Mouse (Mus musculus) stomach, embryonic 15.5 days (tissue): Measurements from ENCODE around the gene Alcam. TPM values are rescaled to one million over a fixed set of nuclear protein-coding genes. Genes with fewer than 3 reads are reported as not detected.

Experiments
- ATAC-seq: fragments of 200-750 bp; cut with Nextera tagmentation; 2 replicates; pipeline ENCODE4 v1.8.0; 2017; ENCODE audit warnings: low read depth, moderate number of reproducible peaks, moderate TSS enrichment; ENCODE audit not compliant: insufficient read depth, low FRiP score
- H3K27ac ChIP-seq: fragments of 300-500 bp; sonication (generic); 2 replicates; pipeline ENCODE4 v1.5.1; 2015; ENCODE audit warnings: mild to moderate bottlenecking, inconsistent platforms
- H3K27me3 ChIP-seq: fragments of 300-500 bp; sonication (generic); replicated peaks from 2 replicates; pipeline ENCODE4 v1.6.1; 2015; ENCODE audit warnings: inconsistent platforms
- H3K36me3 ChIP-seq: fragments of 300-500 bp; sonication (generic); 2 replicates; pipeline ENCODE4 v1.6.1; 2015; ENCODE audit warnings: inconsistent platforms
- H3K4me1 ChIP-seq: fragments of 300-500 bp; sonication (generic); 2 replicates; pipeline ENCODE4 v1.6.1; 2015; ENCODE audit warnings: inconsistent platforms
- H3K4me2 ChIP-seq: fragments of 300-500 bp; sonication (generic); 2 replicates; pipeline ENCODE4 v1.6.1; 2015; ENCODE audit warnings: mild to moderate bottlenecking, inconsistent platforms
- H3K4me3 ChIP-seq: fragments of 300-500 bp; sonication (generic); replicated peaks from 2 replicates; pipeline ENCODE4 v1.5.1; 2015; ENCODE audit warnings: inconsistent platforms
- H3K9ac ChIP-seq: fragments of 300-500 bp; sonication (generic); 2 replicates; pipeline ENCODE4 v1.6.1; 2015; ENCODE audit warnings: inconsistent platforms
- H3K9me3 ChIP-seq: fragments of 300-500 bp; sonication (generic); 2 replicates; pipeline ENCODE4 v1.6.1; 2016; ENCODE audit warnings: inconsistent platforms
- WGBS: fragments of 180-500 bp; shearing (Covaris S2); methylation state at CpG from one replicate; pipeline ENCODE4 v1.1.7; 2015; 5-methylcytosine and 5-hydroxymethylcytosine counted together
- polyA plus RNA-seq: library from polyadenylated mRNA; unstranded; fragments of >200 nt; fragmentation: Nextera tagmentation; extraction: Ambion mirVana; gene quantifications from 2 replicates; pipeline ENCODE4 v1.2.1, GENCODE M21; 2015

The Alcam gene
- polyA plus RNA-seq, result 43.4 and 45.4 TPM in 2 replicates

DNA sequence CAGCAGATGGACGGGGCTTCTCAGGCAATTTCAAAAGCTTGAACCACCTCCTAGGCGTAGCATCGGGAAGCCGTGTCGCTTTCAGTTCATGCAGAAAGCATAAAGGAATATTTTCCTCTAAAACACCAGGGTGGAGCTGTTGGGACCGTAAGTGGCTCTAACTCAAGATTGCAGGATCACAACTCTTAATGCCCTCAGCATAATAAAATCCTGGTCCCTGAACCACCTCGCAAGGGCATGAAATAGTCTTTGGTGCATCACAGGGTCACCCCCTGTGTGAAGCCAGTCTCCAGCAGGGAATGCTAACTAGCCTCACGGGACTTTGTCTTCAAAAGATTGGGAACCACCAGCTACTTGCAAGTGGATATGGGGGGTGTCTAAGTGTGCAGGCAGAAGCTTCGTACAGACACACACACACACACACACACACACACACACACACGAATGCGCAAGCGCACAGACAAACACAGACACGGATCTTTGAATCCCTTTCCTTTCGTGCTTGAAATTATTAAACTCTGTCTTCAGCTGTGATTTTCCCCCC lies at the start of gene Alcam:
Alcam (minus strand) TSS at position 104 of the 544 bp plus-strand sequence.
- H3K27ac ChIP-seq, result peak within 1 kb of the TSS; percentile 83
- H3K27me3 ChIP-seq, result no peaks in the 10 kb centered on the region
- no peaks in the 10 kb centered on the region for H3K36me3 ChIP-seq
- 2% methylated on average over 14 of the region's 14 CpGs for WGBS
- no peaks in the 10 kb centered on the region for H3K4me1 ChIP-seq
- no peak for ATAC-seq
- H3K9ac ChIP-seq, result no peak within 1 kb of the TSS; the same call in 1 of the 2 replicates
- no peaks in the 10 kb centered on the region for H3K9me3 ChIP-seq
- peak within 1 kb of the TSS; percentile 75 for H3K4me3 ChIP-seq
- peak within 1 kb of the TSS; percentile 68 for H3K4me2 ChIP-seq

DNA sequence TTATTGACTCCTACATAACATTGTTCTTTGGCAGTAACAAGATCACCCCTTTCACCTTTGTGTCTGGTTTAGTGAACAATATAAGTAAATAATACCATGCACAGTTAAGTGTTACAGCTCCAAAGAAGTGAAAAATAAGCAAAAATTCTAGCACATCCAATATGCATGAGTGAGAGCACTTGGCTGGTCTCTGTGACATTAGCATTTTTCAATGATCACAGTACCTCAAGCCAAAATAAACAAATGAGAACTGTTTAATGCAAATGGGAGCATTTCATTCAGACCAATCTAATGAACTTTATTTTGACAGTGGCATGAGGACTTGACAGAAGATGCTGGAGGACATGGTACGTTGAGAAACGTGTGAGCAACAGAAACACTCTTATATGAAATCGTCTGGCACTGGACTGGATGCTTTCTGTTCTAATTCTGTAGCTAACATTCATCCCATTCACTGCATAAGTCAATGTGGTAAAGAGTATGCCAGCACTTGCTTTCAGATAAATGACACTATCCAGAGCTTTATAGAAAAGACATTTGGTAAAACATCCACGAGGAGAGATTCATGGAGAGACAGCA lies 45.0 kb upstream of the Alcam start:
- Histone ChIP-seq H3K27me3 (no peaks in the 10 kb centered on the region), H3K9me3 (no peaks in the 10 kb centered on the region), H3K36me3 (no peaks in the 10 kb centered on the region), H3K27ac (no peak overlapping the region), H3K4me1 (no peaks in the 10 kb centered on the region), H3K4me2 (no peak overlapping the region), H3K9ac (no peak overlapping the region), H3K4me3 (no peak overlapping the region)
- 60% methylated on average over 4 of the region's 4 CpGs for WGBS
- no peak for ATAC-seq

- no peak overlapping the region for H3K4me2 ChIP-seq
- ATAC-seq, result no peak
- H3K9me3 ChIP-seq, result no peaks in the 10 kb centered on the region
- H3K4me1 ChIP-seq, result no peaks in the 10 kb centered on the region
- H3K27me3 ChIP-seq, result no peaks in the 10 kb centered on the region
- 85% methylated on average over 1 of the region's 1 CpGs for WGBS
- no peak overlapping the region for H3K27ac ChIP-seq
- H3K4me3 ChIP-seq, result no peak overlapping the region
- H3K36me3 ChIP-seq, result no peaks in the 10 kb centered on the region
- H3K9ac ChIP-seq, result no peak overlapping the region
These were observed 36.7 kb upstream of the Alcam start for GRCm38 (mm10) chr16:52490542-52490941.

GRCm38 (mm10) chr16:52474235-52474634 lies 20.4 kb upstream of the Alcam start:
- Histone ChIP-seq H3K36me3 (no peaks in the 10 kb centered on the region), H3K4me2 (no peak overlapping the region), H3K4me3 (no peak overlapping the region), H3K27ac (no peak overlapping the region), H3K9ac (no peak overlapping the region), H3K4me1 (no peaks in the 10 kb centered on the region), H3K9me3 (no peaks in the 10 kb centered on the region), H3K27me3 (no peaks in the 10 kb centered on the region)
- 51% methylated on average over 4 of the region's 4 CpGs for WGBS
- no peak for ATAC-seq

DNA sequence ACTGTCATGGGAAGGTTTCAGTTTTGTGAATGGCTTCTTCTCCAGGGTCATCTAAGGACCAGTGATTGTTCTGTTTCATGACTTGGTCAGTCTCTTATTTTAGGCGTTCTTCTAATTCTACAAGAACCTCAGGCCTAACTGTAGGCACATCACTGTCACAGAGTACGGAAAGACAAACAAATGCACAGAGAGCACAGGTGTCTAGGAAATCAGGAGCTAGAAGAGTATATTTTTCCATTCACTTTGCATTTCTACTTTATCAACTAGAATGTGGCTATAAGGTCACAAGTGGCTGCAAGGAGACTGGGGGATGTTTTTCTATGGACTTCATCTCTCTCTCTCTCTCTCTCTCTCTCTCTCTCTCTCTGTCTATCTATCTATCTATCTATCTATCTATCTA lies 19.2 kb upstream of the Alcam start:
- no peaks in the 10 kb centered on the region for H3K36me3 ChIP-seq
- no peaks in the 10 kb centered on the region for H3K4me1 ChIP-seq
- 90% methylated on average over 2 of the region's 2 CpGs for WGBS
- no peak overlapping the region for H3K4me3 ChIP-seq
- H3K9me3 ChIP-seq, result no peaks in the 10 kb centered on the region
- H3K27me3 ChIP-seq, result no peaks in the 10 kb centered on the region
- no peak overlapping the region for H3K4me2 ChIP-seq
- ATAC-seq, result no peak
- no peak overlapping the region for H3K27ac ChIP-seq
- no peak overlapping the region for H3K9ac ChIP-seq

DNA sequence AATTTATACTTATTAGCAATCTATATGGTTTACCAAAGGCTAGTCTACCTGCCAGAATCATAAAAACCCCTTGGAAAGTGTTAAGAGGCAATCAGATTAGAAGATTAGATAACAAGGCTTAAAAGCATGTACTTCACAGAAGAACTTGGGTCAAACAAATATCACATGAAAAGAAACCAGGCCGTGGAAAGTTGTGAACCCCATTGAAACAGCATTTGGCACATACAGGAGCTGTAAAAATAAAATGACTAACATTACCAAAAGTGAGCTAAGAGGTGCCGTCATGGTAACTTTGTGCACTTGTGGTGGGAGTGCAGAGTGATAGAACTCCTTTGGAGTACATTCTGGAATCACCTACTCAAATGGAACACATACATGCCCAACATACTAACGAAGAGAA lies 18.8 kb upstream of the Alcam start:
- no peak overlapping the region for H3K4me2 ChIP-seq
- H3K9ac ChIP-seq, result no peak overlapping the region
- no peak overlapping the region for H3K4me3 ChIP-seq
- H3K27ac ChIP-seq, result no peak overlapping the region
- no peaks in the 10 kb centered on the region for H3K27me3 ChIP-seq
- no peaks in the 10 kb centered on the region for H3K4me1 ChIP-seq
- no peaks in the 10 kb centered on the region for H3K36me3 ChIP-seq
- no peaks in the 10 kb centered on the region for H3K9me3 ChIP-seq
- ATAC-seq, result no peak
- 78% methylated on average over 3 of the region's 3 CpGs for WGBS

DNA sequence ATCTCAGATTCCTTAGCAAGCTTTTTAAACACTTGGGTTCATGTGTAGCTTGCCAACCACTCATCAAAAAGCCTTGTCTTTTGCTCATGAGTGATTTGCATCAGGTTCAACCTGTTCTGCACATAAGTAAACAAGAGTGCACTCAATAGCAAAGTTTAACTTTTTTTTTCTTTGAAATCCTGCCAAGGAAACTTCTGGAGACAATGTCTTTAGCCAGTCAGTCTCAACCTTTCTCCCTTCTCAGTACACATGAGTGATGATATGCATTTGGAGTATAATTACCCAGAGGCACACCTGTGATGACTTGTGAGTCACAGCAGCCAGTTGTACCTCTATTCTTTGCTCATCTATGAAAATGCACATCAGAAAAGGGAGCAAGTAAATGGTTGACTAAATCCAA lies 18.2 kb upstream of the Alcam start:
- H3K36me3 ChIP-seq, result no peaks in the 10 kb centered on the region
- no peaks in the 10 kb centered on the region for H3K9me3 ChIP-seq
- H3K27ac ChIP-seq, result no peak overlapping the region
- H3K9ac ChIP-seq, result no peak overlapping the region
- H3K4me2 ChIP-seq, result no peak overlapping the region
- ATAC-seq, result no peak
- H3K4me3 ChIP-seq, result no peak overlapping the region
- H3K27me3 ChIP-seq, result no peaks in the 10 kb centered on the region
- no peaks in the 10 kb centered on the region for H3K4me1 ChIP-seq

- no peak for ATAC-seq
- no peaks in the 10 kb centered on the region for H3K4me1 ChIP-seq
- H3K4me2 ChIP-seq, result no peak overlapping the region
- H3K9me3 ChIP-seq, result no peaks in the 10 kb centered on the region
- WGBS, result 58% methylated on average over 2 of the region's 2 CpGs
- H3K9ac ChIP-seq, result no peak overlapping the region
- no peaks in the 10 kb centered on the region for H3K36me3 ChIP-seq
- no peak overlapping the region for H3K4me3 ChIP-seq
- no peak overlapping the region for H3K27ac ChIP-seq
- H3K27me3 ChIP-seq, result no peaks in the 10 kb centered on the region
These were observed 17.0 kb upstream of the Alcam start for GRCm38 (mm10) chr16:52470881-52471280.

DNA sequence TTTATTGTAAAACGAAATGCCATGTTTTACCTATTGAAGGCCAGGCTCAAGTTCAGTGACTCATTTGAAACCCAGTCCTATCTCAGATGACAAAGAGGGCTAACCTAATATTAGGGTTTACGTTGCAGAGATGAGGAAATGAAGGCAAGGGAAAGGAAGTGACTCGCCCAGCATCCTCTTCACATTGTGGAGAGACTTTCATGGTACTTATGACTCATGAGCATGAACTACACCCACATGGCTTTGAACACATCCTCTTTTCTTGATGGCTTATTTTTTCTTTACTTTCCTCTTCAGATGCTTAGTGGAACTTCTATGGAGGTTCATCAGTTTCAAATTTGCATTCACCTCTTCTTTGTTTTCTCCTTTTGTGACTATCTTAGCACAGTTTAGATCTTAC lies 16.4 kb upstream of the Alcam start:
- Histone ChIP-seq H3K27me3 (no peaks in the 10 kb centered on the region), H3K4me2 (no peak overlapping the region), H3K9ac (no peak overlapping the region), H3K9me3 (no peaks in the 10 kb centered on the region), H3K36me3 (no peaks in the 10 kb centered on the region), H3K4me3 (no peak overlapping the region), H3K4me1 (no peaks in the 10 kb centered on the region), H3K27ac (no peak overlapping the region)
- ATAC-seq, result no peak
- WGBS, result 80% methylated on average over 3 of the region's 3 CpGs

DNA sequence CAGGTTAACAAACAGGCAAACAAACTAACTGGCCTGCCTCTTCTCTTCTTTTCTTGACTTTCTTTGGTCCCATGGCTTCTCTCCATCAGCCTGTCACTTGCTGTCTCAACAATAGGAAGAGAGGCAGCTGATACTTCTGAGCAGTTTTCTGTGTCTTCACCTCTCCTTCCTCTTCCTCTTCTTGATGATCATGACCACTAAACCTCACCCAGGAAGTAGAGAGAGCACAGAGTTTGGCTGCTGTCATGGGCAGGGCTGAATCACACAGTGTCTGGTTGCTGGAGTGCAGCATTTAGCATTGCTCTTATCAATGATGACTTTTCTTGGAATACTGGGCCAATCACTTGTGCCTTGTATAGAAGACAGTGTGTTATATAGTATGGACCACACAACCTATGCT lies 14.6 kb upstream of the Alcam start:
- Histone ChIP-seq H3K9ac (no peak overlapping the region), H3K27ac (no peak overlapping the region), H3K9me3 (no peaks in the 10 kb centered on the region), H3K27me3 (no peaks in the 10 kb centered on the region), H3K36me3 (no peaks in the 10 kb centered on the region), H3K4me2 (no peak overlapping the region), H3K4me3 (no peak overlapping the region), H3K4me1 (no peaks in the 10 kb centered on the region)
- no peak for ATAC-seq

- H3K27ac ChIP-seq, result no peak overlapping the region
- ATAC-seq, result no peak
- H3K9ac ChIP-seq, result no peak overlapping the region
- no peaks in the 10 kb centered on the region for H3K27me3 ChIP-seq
- no peaks in the 10 kb centered on the region for H3K9me3 ChIP-seq
- H3K4me1 ChIP-seq, result no peaks in the 10 kb centered on the region
- no peak overlapping the region for H3K4me2 ChIP-seq
- H3K36me3 ChIP-seq, result no peaks in the 10 kb centered on the region
- H3K4me3 ChIP-seq, result no peak overlapping the region
- WGBS, result 56% methylated on average over 6 of the region's 6 CpGs
These were observed 12.9 kb upstream of the Alcam start for GRCm38 (mm10) chr16:52466770-52467169.

GRCm38 (mm10) chr16:52464597-52464996 lies 10.7 kb upstream of the Alcam start:
- Histone ChIP-seq H3K36me3 (no peaks in the 10 kb centered on the region), H3K4me3 (no peak overlapping the region), H3K27ac (no peak overlapping the region), H3K4me2 (no peak overlapping the region), H3K27me3 (no peaks in the 10 kb centered on the region), H3K4me1 (no peaks in the 10 kb centered on the region), H3K9me3 (no peaks in the 10 kb centered on the region), H3K9ac (no peak overlapping the region)
- WGBS, result 89% methylated on average over 1 of the region's 1 CpGs
- ATAC-seq, result no peak
